Mouse (Mus musculus) testis, adult 2 months (tissue): ENCODE results near the gene Timd4.

ENCODE experiments used
- CTCF ChIP-seq: fragments of 200-500 bp; IDR thresholded peaks from 2 replicates; pipeline ENCODE4 v1.5.1; 2012; ENCODE audit warnings: low read depth, mild to moderate bottlenecking, inconsistent platforms, low read length, moderate library complexity; ENCODE audit not compliant: control insufficient read depth, insufficient read depth, insufficient replicate concordance
- POLR2A ChIP-seq: fragments of 200-500 bp; IDR thresholded peaks from 2 replicates; pipeline ENCODE4 v1.6.1; 2012; ENCODE audit warnings: low read depth, mild to moderate bottlenecking, inconsistent platforms, low read length, moderate library complexity; ENCODE audit not compliant: control insufficient read depth

- no peak for TF ChIP-seq POLR2A
- no peak for TF ChIP-seq CTCF
Observed at GRCm38 (mm10) chr11:46848221-46848971, 37.8 kb downstream of the Timd4 start.
